Comparison of ENCODE assay signal across 8 mouse cellular contexts in the genomic region with DNA sequence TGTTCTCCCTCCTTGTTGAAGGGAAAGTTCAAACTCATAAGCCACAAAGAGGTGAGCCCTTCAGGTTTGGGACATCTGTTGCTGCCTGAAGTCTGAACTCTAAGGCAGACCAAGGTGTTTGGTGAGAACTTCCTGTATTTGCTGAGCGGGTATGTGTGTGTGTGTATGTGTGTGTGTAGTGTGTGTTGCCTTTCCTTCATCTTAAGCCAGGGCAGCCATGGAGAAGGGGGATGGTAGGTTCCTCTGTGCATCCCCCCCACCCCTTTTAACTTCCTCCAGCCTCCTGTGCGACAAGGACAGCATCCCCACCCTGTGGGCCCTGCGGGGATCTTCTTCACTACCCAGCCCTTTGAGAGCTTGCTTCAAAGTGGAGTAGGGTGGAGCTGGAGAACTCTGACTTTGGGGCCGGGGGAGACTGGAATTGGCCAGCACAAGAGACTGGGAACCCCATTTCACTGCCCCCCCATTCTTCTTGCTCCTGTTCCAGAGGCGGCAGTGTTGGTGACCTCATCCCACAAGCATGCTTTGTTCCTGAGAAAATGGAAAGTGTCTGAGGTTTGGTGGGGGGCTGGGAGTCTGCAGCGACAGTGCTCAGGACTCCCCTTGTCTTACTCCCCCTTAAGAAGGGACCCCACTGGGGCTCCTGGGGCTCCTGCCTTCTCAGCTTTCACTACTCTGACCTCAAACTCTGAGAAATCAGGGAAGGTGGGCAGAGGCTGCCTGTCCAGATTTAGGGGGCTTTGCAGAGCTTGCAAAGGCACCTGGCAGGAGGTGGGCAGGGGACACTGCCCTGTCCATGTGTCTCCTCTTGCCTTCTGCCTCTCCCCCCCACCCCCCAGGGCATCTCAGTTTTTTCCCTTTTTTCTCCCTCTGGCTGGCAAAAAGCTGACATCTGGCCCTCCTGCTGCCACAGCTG. TPM values are rescaled to one million over a fixed set of nuclear protein-coding genes. Genes with fewer than 3 reads are reported as not detected.
A peak's percentile ranks its signal among the peaks of the same experiment; 100 is the strongest.
DNase-seq lines count a peak whose midpoint lies in the region; ATAC-seq and TF ChIP-seq lines count a peak whose summit lies in the region.

No protein-coding gene starts in this region.

- H3K4me3 ChIP-seq in layer of hippocampus, adult 2 months, result no peak overlapping the region
- H3K4me3 ChIP-seq in bone marrow, adult 2 months (replicated peaks; ENCODE audit: control insufficient read depth, low read depth, low read length), result peak overlapping the region; percentile 5
- H3K4me3 ChIP-seq in heart, postnatal 0 days (ENCODE audit: low read depth, low read length), result peak overlapping the region; percentile 7; the same call in 1 of the 2 replicates

- H3K4me1 ChIP-seq in bone marrow, adult 2 months (ENCODE audit: control insufficient read depth, insufficient read depth, low read length), result peaks cover 14% of the 10 kb centered on the region
- peaks cover 32% of the 10 kb centered on the region for H3K4me1 ChIP-seq in heart, postnatal 0 days (ENCODE audit: control insufficient read depth, insufficient read depth)

- no peak for TF ChIP-seq CTCF in layer of hippocampus, adult 2 months (conservative IDR thresholded peaks at IDR 0.05)
- no peak for TF ChIP-seq CTCF in bone marrow, adult 2 months (IDR thresholded peaks at IDR 0.05; ENCODE audit: control insufficient read depth, insufficient read depth, low read length)
- TF ChIP-seq CTCF in heart, postnatal 0 days (IDR thresholded peaks at IDR 0.05; ENCODE audit: low read depth), result no peak

- peak overlapping the region; percentile 52 for H3K4me2 ChIP-seq in heart, postnatal 0 days (ENCODE audit: low read depth, low read length)

- no peak for ATAC-seq in heart, postnatal 0 days (ENCODE audit: insufficient read depth, low read depth)

- H3K36me3 ChIP-seq in heart, postnatal 0 days (replicated peaks; ENCODE audit: control insufficient read depth, insufficient read depth, low read length), result peaks cover 20% of the 10 kb centered on the region

- no peak for TF ChIP-seq POLR2A in bone marrow, adult 2 months (IDR thresholded peaks at IDR 0.05; ENCODE audit: borderline replicate concordance, control insufficient read depth, low read depth, low read length)

- intact Hi-C loops in left cerebral cortex, postnatal 4 days (cut with DNase I), result no loop called here

- DNase-seq in layer of hippocampus, adult 2 months (ENCODE audit: low spot score in 2 of 2), result no peak
- DNase-seq in layer of hippocampus, adult 9-11 months, result no peak
- no peak for DNase-seq in heart, postnatal 0 days (ENCODE audit: low spot score)
- DNase-seq in lung, postnatal 36 days, result peak; percentile 44
- DNase-seq in thymus, postnatal 10 days (ENCODE audit: low spot score in 2 of 2), result peak; percentile 47 to 52
- DNase-seq in layer of hippocampus, postnatal 10 days (ENCODE audit: low spot score in 2 of 2), result no peak
- no peak for DNase-seq in left cerebral cortex, postnatal 4 days

- 27% methylated on average over 6 of the region's 6 CpGs for WGBS in bone marrow, adult 2 months
- WGBS in heart, postnatal 0 days, result 23% methylated on average over 6 of the region's 6 CpGs

- peak overlapping the region; percentile 32; the same call in 1 of the 2 replicates for H3K27ac ChIP-seq in layer of hippocampus, adult 2 months
- peak overlapping the region; percentile 69 for H3K27ac ChIP-seq in bone marrow, adult 2 months (ENCODE audit: control insufficient read depth, insufficient read depth, low read depth, low read length, poor library complexity)
- H3K27ac ChIP-seq in heart, postnatal 0 days (ENCODE audit: low read depth), result peak overlapping the region; percentile 91

- H3K27me3 ChIP-seq in heart, postnatal 0 days (ENCODE audit: control insufficient read depth, insufficient read depth, low read length), result no peaks in the 10 kb centered on the region

- TF ChIP-seq EP300 in heart, postnatal 0 days (IDR thresholded peaks at IDR 0.05; ENCODE audit: low read depth), result no peak

- H3K9ac ChIP-seq in heart, postnatal 0 days (replicated peaks; ENCODE audit: low read depth, low read length), result peak overlapping the region; percentile 44

- H3K9me3 ChIP-seq in heart, postnatal 0 days (replicated peaks; ENCODE audit: control insufficient read depth, low read length), result no peaks in the 10 kb centered on the region

RNA-seq across cellular contexts. Expression of a gene that starts 3.6 kb away (rescaled TPM):
- 1 to 10 TPM; 1.4 to 1.5 TPM for total RNA-seq in layer of hippocampus, adult 2 months (2021)
- 44.7 and 114 TPM in 2 replicates for polyA plus RNA-seq in bone marrow, adult 2 months (2011; ENCODE audit: insufficient read depth, insufficient read length, low replicate concordance, missing spikeins)
- 7.1 and 14.5 TPM in 2 replicates for total RNA-seq in heart, postnatal 0 days (2014; rRNA removed; ENCODE audit: low replicate concordance)
- 6.2 and 6.5 TPM in 2 replicates for polyA plus RNA-seq in heart, postnatal 0 days (2015; fragmentation: Nextera tagmentation; extraction: Ambion mirVana)
- 1 to 10 TPM; 4.3 to 5.0 TPM for total RNA-seq in layer of hippocampus, postnatal 10 days (2021)
- 1 to 10 TPM; 4.3 to 4.9 TPM for total RNA-seq in left cerebral cortex, postnatal 4 days (2021)

RNA-seq across cellular contexts. Expression of a gene that starts 10.4 kb away (rescaled TPM):
- 10 to 100 TPM; 35.1 to 35.7 TPM for total RNA-seq in layer of hippocampus, adult 2 months (2021)
- 43.4 and 44.5 TPM in 2 replicates for polyA plus RNA-seq in bone marrow, adult 2 months (2011; ENCODE audit: insufficient read depth, insufficient read length, low replicate concordance, missing spikeins)
- 15.4 and 23.6 TPM in 2 replicates for total RNA-seq in heart, postnatal 0 days (2014; rRNA removed; ENCODE audit: low replicate concordance)
- polyA plus RNA-seq in heart, postnatal 0 days (2015; fragmentation: Nextera tagmentation; extraction: Ambion mirVana), result 47.5 and 50.6 TPM in 2 replicates
- total RNA-seq in layer of hippocampus, postnatal 10 days (2021), result 10 to 100 TPM; 36.8 to 41.3 TPM
- total RNA-seq in left cerebral cortex, postnatal 4 days (2021), result 10 to 100 TPM; 45.9 to 47.3 TPM

RNA-seq across cellular contexts. Expression of a gene that starts 10.7 kb away (rescaled TPM):
- 10 to 100 TPM; 16.6 to 18.6 TPM for total RNA-seq in layer of hippocampus, adult 2 months (2021)
- polyA plus RNA-seq in bone marrow, adult 2 months (2011; ENCODE audit: insufficient read depth, insufficient read length, low replicate concordance, missing spikeins), result 16.0 and 26.9 TPM in 2 replicates
- total RNA-seq in heart, postnatal 0 days (2014; rRNA removed; ENCODE audit: low replicate concordance), result 2.6 and 5.5 TPM in 2 replicates
- polyA plus RNA-seq in heart, postnatal 0 days (2015; fragmentation: Nextera tagmentation; extraction: Ambion mirVana), result 33.4 and 39.7 TPM in 2 replicates
- total RNA-seq in layer of hippocampus, postnatal 10 days (2021), result 10 to 100 TPM; 17.8 to 18.5 TPM
- 10 to 100 TPM; 16.5 to 20.2 TPM for total RNA-seq in left cerebral cortex, postnatal 4 days (2021)

RNA-seq across cellular contexts. Expression of a gene that starts 37.5 kb away (rescaled TPM):
- total RNA-seq in layer of hippocampus, adult 2 months (2021), result 10 to 100 TPM; 43.6 to 51.2 TPM
- 24.3 and 26.1 TPM in 2 replicates for polyA plus RNA-seq in bone marrow, adult 2 months (2011; ENCODE audit: insufficient read depth, insufficient read length, low replicate concordance, missing spikeins)
- total RNA-seq in heart, postnatal 0 days (2014; rRNA removed; ENCODE audit: low replicate concordance), result 4.7 and 8.2 TPM in 2 replicates
- polyA plus RNA-seq in heart, postnatal 0 days (2015; fragmentation: Nextera tagmentation; extraction: Ambion mirVana), result 8.0 and 10.4 TPM in 2 replicates
- total RNA-seq in layer of hippocampus, postnatal 10 days (2021), result 10 to 100 TPM; 37.8 to 38.9 TPM
- 10 to 100 TPM; 30.4 to 33.6 TPM for total RNA-seq in left cerebral cortex, postnatal 4 days (2021)

RNA-seq across cellular contexts. Expression of a gene that starts 47.5 kb away (rescaled TPM):
- 10 to 100 TPM; 40.5 to 40.7 TPM for total RNA-seq in layer of hippocampus, adult 2 months (2021)
- polyA plus RNA-seq in bone marrow, adult 2 months (2011; ENCODE audit: insufficient read depth, insufficient read length, low replicate concordance, missing spikeins), result 1.1 and 2.9 TPM in 2 replicates
- 0.04 and 1.5 TPM in 2 replicates for total RNA-seq in heart, postnatal 0 days (2014; rRNA removed; ENCODE audit: low replicate concordance)
- 0.03 and 0.08 TPM in 2 replicates for polyA plus RNA-seq in heart, postnatal 0 days (2015; fragmentation: Nextera tagmentation; extraction: Ambion mirVana)
- 10 to 100 TPM; 48.6 to 55.5 TPM for total RNA-seq in layer of hippocampus, postnatal 10 days (2021)
- 10 to 100 TPM; 42.4 to 52.0 TPM for total RNA-seq in left cerebral cortex, postnatal 4 days (2021)

Comparison
In these comparisons a context has a peak if more than half of its experiments do, and no peak if none do; other contexts are left out.
1. DNase-seq: peak in lung, postnatal 36 days (single experiment) and thymus, postnatal 10 days (2 of 2); none in layer of hippocampus, adult 2 months (0 of 2), layer of hippocampus, adult 9-11 months (single experiment), heart, postnatal 0 days (single experiment), layer of hippocampus, postnatal 10 days (0 of 2) and left cerebral cortex, postnatal 4 days (single experiment).
2. H3K27ac ChIP-seq: peak in every context shown above with its lines; median percentile 91 in heart, postnatal 0 days; 69 in bone marrow, adult 2 months; 32 in layer of hippocampus, adult 2 months.